Mouse (Mus musculus) gastrocnemius, postnatal 36 days (tissue): Measurements from ENCODE around the gene 2200002D01Rik. TPM values are rescaled to one million over a fixed set of nuclear protein-coding genes. Genes with fewer than 3 reads are reported as not detected.
A peak's percentile ranks its signal among the peaks of the same experiment; 100 is the strongest.
"Not testable (repeated sequence)": the region's sequence is repeated elsewhere in the genome, so short reads cannot be mapped to it uniquely, and the experiment has no call there.

ENCODE experiments used
- DNase-seq, 2 experiments: peaks; one replicate each; pipeline ENCODE4 v3.0.0; 2022
- intact Hi-C: fragments of 180-260 bp; cut with DNase I; formaldehyde crosslinking; loops from one replicate; pipeline ENCODE4 v1.15.1; 2025
- total RNA-seq, 2 experiments: library from RNA; stranded (reverse); gene quantifications; 2 replicates each; pipeline ENCODE4 v1.2.3; 2021

Gene 2200002D01Rik
- total RNA-seq, 2 experiments from 2014 or later, result 0.28 to 0.86 TPM

DNA sequence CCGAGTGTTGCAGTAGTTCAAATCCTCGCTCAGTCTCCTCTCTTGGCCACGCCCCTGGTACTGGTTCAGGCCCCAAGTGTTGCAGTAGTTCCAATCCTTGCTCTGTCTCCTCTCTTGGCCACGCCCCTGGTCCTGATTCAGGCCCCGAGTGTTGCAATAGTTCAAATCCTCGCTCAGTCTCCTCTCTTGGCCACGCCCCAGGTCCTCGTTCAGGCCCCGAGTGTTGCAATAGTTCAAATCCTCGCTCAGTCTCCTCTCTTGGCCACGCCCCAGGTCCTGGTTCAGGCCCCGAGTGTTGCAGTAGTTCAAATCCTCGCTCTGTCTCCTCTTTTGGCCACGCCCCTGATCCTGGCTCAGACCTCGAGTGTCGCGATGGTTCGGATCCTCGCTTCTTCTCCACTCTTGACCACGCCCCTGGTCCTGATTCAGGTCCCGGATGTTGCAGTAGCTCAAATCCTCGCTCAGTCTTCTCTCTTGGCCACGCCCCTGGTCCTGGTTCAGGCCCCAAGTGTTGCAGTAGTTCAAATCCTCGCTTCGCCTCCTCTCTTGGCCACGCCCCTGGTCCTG is 36.0 kb downstream of the 2200002D01Rik start:
- intact Hi-C loops, result no loop called here

GRCm38 (mm10) chr7:29211415-29212198 is 36.7 kb downstream of the 2200002D01Rik start:
- intact Hi-C loops, result no loop called here
- peak; percentile 85 to 87 for DNase-seq

More for the DNA sequence above, 36.0 kb downstream of the 2200002D01Rik start:
- DNase-seq, result no peak

- peak; percentile 33 to 44 for DNase-seq
- intact Hi-C loops, result not testable (repeated sequence)
Observed at GRCm38 (mm10) chr7:29211013-29211412, 37.3 kb downstream of the 2200002D01Rik start.

DNA sequence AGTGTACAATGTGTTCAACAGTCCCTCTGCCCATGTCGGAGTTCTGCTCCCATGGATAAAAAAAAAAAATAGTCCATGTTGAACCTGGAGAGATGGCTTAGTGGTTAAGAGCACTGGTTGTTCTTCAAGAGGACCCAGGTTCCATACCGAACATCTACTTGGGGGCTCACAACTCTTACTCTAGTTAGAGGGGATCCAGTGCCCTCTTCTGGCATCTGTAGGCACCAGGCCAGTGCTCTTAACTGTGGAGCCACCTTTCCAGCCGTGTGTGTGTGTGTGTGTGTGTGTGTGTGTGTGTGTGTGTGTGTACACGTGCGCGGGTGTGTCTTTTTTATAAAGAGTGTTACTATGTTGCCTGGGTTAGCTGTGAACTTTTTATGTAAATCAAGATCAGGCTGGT is 45.7 kb downstream of the 2200002D01Rik start:
- intact Hi-C loops, result loop anchor here (10.0 kb wide), 1 partner anchor 512 kb away; no protein-coding TSS in a partner anchor
- no peak for DNase-seq

Other genes starting within 250 kb of the 2200002D01Rik start
- gene Ryr1, start 123.3 kb downstream of the 2200002D01Rik start, total RNA-seq, result 1,000 to 10,000 TPM; 1,495 to 1,823 TPM
- gene Rasgrp4, start 113.6 kb downstream of the 2200002D01Rik start, total RNA-seq, result under 1 TPM; 0.54 to 0.77 TPM
- 10 to 100 TPM; 10.7 to 11.7 TPM for gene Fam98c, start 92.2 kb downstream of the 2200002D01Rik start, total RNA-seq
- gene Ggn, start 78.3 kb downstream of the 2200002D01Rik start, total RNA-seq, result under 1 TPM; 0.25 to 0.26 TPM
- gene Spred3, start 78.1 kb downstream of the 2200002D01Rik start, total RNA-seq, result 1 to 10 TPM in 1 of 2 experiments, under 1 TPM in 1; 0.59 to 1.2 TPM
- 100 to 1,000 TPM; 155 to 172 TPM for gene Psmd8, start 67.8 kb downstream of the 2200002D01Rik start, total RNA-seq
- under 1 TPM in 1 of 2 experiments, not detected in 1; 0.22 TPM for gene Catsperg1, start 34.4 kb downstream of the 2200002D01Rik start, total RNA-seq
- under 1 TPM; 0.91 to 0.97 TPM for gene Kcnk6, start 16.0 kb downstream of the 2200002D01Rik start, total RNA-seq
- gene Yif1b, start 10.1 kb downstream of the 2200002D01Rik start, total RNA-seq, result 10 to 100 TPM; 36.0 to 41.1 TPM
- gene Spint2, start 33.4 kb upstream of the 2200002D01Rik start, total RNA-seq, result 1 to 10 TPM; 4.1 to 4.5 TPM
- gene Ppp1r14a, start 40.8 kb upstream of the 2200002D01Rik start, total RNA-seq, result 1 to 10 TPM; 3.3 to 3.5 TPM
- 1 to 10 TPM; 1.9 to 2.3 TPM for gene Dpf1, start 55.5 kb upstream of the 2200002D01Rik start, total RNA-seq